Mouse (Mus musculus) gastrocnemius, adult 2 months (tissue): ENCODE measurements around the gene Ttc38. TPM values are rescaled to one million over a fixed set of nuclear protein-coding genes. Genes with fewer than 3 reads are reported as not detected.

Experiments used
- DNase-seq: peaks from one replicate; pipeline ENCODE4 v3.0.0; 2022
- H3K27ac ChIP-seq: fragments of 200-600 bp; 2 replicates; pipeline ENCODE4 v1.8.1; 2022; ENCODE audit warnings: mild to moderate bottlenecking
- H3K4me3 ChIP-seq: fragments of 200-600 bp; 2 replicates; pipeline ENCODE4 v1.8.1; 2022; ENCODE audit warnings: mild to moderate bottlenecking, moderate library complexity
- CTCF ChIP-seq: fragments of 200-600 bp; IDR thresholded peaks from 2 replicates; pipeline ENCODE4 v1.8.1; 2022; ENCODE audit warnings: antibody characterized with exemption, mild to moderate bottlenecking, moderate library complexity
- intact Hi-C: fragments of 180-260 bp; cut with DNase I; formaldehyde crosslinking; loops from one replicate; pipeline ENCODE4 v1.15.1; 2025
- total RNA-seq, 2 experiments: library from RNA; stranded (reverse); gene quantifications; 2 replicates each; pipeline ENCODE4 v1.2.3; 2021

Gene Ttc38
- total RNA-seq, 2 experiments from 2014 or later = 3.4 to 6.0 TPM

GRCm38 (mm10) chr15:85808031-85808430 lies 24.1 kb upstream of the Ttc38 start:
- Histone ChIP-seq H3K4me3 (no peak overlapping the region), H3K27ac (peak overlapping the region; percentile 61)
- DNase-seq = no peak
- intact Hi-C loops = no loop called here
- no peak for TF ChIP-seq CTCF

GRCm38 (mm10) chr15:85808434-85808833 lies 23.7 kb upstream of the Ttc38 start:
- H3K4me3 ChIP-seq = no peak overlapping the region
- DNase-seq = no peak
- intact Hi-C loops = no loop called here
- peak overlapping the region; percentile 61 for H3K27ac ChIP-seq
- TF ChIP-seq CTCF = no peak

GRCm38 (mm10) chr15:85809091-85809490 lies 23.0 kb upstream of the Ttc38 start:
- intact Hi-C loops = no loop called here
- H3K27ac ChIP-seq = no peak overlapping the region; the same call in 1 of the 2 replicates
- DNase-seq = no peak
- H3K4me3 ChIP-seq = no peak overlapping the region
- TF ChIP-seq CTCF = no peak

GRCm38 (mm10) chr15:85810462-85810805 lies 21.7 kb upstream of the Ttc38 start:
- H3K4me3 ChIP-seq = peak overlapping the region; percentile 81
- TF ChIP-seq CTCF = no peak
- intact Hi-C loops = loop anchor here (5.0 kb wide), 2 partner anchors 47 to 67 kb away; partner anchors contain the start of genes Gtse1 and Trmu
- no peak for DNase-seq
- peak overlapping the region; percentile 97 for H3K27ac ChIP-seq

DNA sequence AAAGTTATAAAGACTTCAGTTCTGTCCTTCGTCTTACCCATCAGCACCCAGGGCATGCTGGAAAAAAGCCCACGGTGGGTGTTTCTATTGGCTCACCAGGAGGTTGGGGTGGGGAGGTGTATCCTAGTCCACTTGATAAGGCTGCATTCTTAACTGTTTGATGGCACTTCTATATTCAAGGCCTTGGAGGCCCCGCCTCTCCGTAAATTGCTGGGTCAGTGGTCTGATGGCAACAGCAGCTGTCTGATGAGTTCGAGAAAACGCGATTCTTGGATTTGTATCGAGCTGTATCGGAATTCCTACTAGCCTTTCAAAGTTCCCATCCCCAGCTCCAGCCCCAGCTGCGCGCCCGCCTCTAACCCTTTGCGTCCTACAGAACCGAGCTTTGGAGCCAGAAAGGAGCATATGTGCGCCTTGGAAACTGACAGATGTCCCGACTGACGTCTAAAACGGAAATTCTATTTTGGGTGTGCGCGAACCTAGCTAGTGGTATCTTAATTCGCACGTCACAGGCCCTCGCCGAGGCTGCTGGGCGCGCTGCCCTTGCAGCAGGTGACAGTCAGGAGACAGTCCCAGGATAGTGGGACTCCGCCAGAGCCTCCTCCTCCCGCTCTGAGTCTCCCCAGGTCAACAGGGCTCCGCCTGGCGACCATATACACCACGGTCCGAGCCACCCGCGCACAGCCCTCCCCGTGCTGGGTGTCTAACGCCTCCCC lies 21.1 kb upstream of the Ttc38 start:
- TF ChIP-seq CTCF = peak; percentile 49
- peak; percentile 93 for DNase-seq
- H3K4me3 ChIP-seq = peak overlapping the region; percentile 81
- H3K27ac ChIP-seq = peak overlapping the region; percentile 97
- intact Hi-C loops = loop anchor here (1.0 to 5.0 kb wide), 3 partner anchors 46 to 76 kb away; partner anchors contain the start of genes Gtse1 and Trmu

DNA sequence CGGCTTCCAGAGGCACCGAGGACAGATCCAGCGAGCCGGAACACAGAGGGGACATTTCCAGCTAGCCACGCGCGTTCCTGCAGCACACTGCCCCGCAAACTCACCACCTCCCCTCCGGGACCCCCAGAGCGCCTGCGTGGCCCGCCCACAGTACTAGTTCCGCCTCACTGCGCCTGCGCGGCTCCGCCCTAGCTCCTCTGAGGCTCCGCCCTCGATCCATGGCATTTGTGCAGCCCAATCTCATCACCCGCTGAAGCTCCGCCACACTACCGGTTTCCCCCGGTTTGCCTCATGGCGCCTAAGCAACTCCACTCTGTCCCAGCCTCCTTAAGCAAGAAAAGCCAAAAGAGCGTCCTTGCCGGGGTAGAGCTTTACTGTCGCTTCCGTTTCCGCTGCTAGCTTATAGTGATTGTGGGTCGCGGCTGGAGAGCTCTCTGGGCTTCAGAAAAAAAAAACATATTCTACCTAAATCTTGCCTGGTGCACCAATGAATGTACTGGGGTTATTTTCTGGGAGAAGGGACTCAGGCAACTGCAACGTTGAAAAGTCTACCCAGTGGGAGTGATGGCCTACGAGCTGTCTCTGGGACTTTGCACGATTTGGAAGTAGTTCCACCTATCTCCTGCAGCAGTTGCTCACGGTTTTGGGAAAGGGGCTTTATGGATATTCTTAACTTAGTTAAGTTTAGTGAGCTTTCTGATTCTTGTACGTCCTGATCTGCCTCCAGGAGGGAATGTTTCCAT lies 20.4 kb upstream of the Ttc38 start, which contains the start of gene Cdpf1:
Gene Cdpf1 (minus strand): TSS at position 163 of the 743 bp plus-strand sequence.
- TF ChIP-seq CTCF = no peak
- H3K27ac ChIP-seq = peak within 1 kb of the TSS; percentile 97
- peak; percentile 99 for DNase-seq
- intact Hi-C loops = loop anchor here (1.0 to 5.0 kb wide), 3 partner anchors 46 to 76 kb away; partner anchors contain the start of genes Gtse1 and Trmu
- H3K4me3 ChIP-seq = peak within 1 kb of the TSS; percentile 81

DNA sequence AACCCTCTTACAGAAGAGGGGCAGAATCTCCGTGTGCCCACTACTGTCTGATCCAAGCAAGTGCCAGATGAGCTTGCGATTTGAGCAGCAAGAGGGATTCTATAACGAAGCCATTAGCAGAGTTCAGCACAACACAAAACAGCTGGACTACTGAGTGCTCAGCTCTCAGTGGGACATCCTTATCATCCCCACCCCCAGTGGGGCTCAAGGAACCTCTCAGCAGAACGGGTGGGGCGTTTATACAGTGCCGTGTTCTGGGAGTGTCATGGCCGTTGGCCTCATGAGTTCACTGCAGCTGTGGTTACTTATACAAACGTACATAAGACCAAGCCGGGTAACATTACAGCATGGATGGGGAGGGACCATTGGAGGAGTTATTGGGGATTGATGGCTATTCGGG lies 18.7 kb upstream of the Ttc38 start:
- H3K4me3 ChIP-seq = no peak overlapping the region
- no peak for DNase-seq
- no peak overlapping the region for H3K27ac ChIP-seq
- intact Hi-C loops = loop anchor here (5.0 kb wide), 2 partner anchors 44 to 64 kb away; partner anchors contain the start of genes Gtse1 and Trmu
- TF ChIP-seq CTCF = no peak

- Histone ChIP-seq H3K27ac (peak within 1 kb of the TSS; percentile 66), H3K4me3 (peak within 1 kb of the TSS; percentile 76)
- no peak for TF ChIP-seq CTCF
- intact Hi-C loops = no loop called here
- peak; percentile 70 for DNase-seq
These were observed 10.7 kb upstream of the Ttc38 start, which contains the start of gene Pkdrej for GRCm38 (mm10) chr15:85821203-85822010. Gene Pkdrej (minus strand): TSS chr15:85821734.

DNA sequence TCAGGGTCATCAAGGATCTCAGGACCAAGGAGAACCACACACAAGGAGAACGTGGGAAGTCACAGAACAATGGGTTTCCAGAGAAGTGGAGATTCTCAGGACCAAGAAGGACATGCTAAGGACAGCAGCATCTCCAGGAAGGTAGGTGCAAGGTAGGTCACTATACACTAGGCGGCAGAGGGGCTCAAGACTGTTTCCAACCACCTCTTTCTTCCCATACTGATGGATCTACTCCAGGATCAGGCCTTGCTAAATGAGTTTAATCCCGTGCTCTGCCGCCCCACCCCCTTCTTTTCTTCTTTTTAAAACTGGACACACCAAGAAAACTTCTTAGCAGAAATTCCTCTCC lies 10.1 kb upstream of the Ttc38 start:
- peak overlapping the region; percentile 76 for H3K4me3 ChIP-seq
- no peak for TF ChIP-seq CTCF
- intact Hi-C loops = no loop called here

GRCm38 (mm10) chr15:85826676-85827075 lies 5.4 kb upstream of the Ttc38 start:
- intact Hi-C loops = no loop called here
- Histone ChIP-seq H3K27ac (no peak overlapping the region), H3K4me3 (no peak overlapping the region)
- DNase-seq = no peak
- no peak for TF ChIP-seq CTCF

More for the DNA sequence above, 10.1 kb upstream of the Ttc38 start:
- DNase-seq = no peak
- peak overlapping the region; percentile 66 for H3K27ac ChIP-seq

DNA sequence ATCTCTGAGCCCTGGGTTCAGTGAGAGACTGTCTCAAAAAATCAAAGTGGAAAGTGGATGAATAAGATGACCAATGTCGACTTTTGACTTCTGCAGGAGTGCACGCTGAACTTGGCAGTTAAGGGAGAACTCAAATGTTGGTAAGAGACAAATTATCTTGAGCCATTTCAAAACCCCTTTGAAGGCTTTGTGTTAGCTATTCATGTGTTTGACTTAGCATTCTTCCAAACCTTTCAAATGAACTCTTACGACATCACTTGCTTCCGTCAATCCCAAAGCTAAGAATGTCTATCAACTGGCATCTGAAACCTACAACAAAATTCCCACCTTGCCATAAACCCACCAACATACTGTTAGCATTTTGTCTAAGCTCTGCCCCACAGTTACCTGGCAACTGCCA lies 4.0 kb upstream of the Ttc38 start:
- no peak for DNase-seq
- intact Hi-C loops = no loop called here
- H3K27ac ChIP-seq = no peak overlapping the region
- no peak overlapping the region for H3K4me3 ChIP-seq
- TF ChIP-seq CTCF = no peak

GRCm38 (mm10) chr15:85829470-85829869 lies 2.6 kb upstream of the Ttc38 start:
- DNase-seq = no peak
- intact Hi-C loops = no loop called here
- TF ChIP-seq CTCF = no peak
- Histone ChIP-seq H3K27ac (no peak overlapping the region), H3K4me3 (no peak overlapping the region)

DNA sequence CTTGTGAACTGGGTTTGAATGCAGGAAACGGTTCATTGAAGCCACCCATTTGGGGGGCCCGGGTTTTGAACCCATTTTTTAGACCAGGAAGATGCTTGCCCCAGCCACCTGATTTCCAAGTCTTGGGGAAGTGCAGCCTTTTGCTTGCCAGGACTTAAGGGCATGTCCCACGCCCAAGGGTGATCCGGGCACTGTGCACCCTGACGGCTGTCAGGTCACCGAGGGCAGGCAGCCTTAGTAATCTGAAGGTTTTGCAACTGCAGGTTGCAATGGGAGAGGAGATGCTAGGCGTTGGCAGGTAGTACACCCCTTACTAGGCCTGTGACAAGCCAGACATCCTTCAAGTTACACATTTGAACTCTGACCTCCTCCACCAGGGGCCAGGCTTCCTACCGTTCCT lies 493 bp downstream of the Ttc38 start:
- TF ChIP-seq CTCF = no peak
- Histone ChIP-seq H3K27ac (peak overlapping the region; percentile 91), H3K4me3 (peak overlapping the region; percentile 81)
- intact Hi-C loops = no loop called here
- no peak for DNase-seq
